Mouse (Mus musculus) c-Kit-negative CD71-positive TER-119-positive erythroid progenitor cells, embryonic 14.5 days (primary cell): ENCODE results near the gene Dnajc13.
A peak's percentile ranks its signal among the peaks of the same experiment; 100 is the strongest.

Source experiments
- DNase-seq: peaks from one replicate; pipeline ENCODE4 v3.0.0-alpha.2; 2013; ENCODE audit warnings: low read depth, low spot score

The Dnajc13 gene

DNA sequence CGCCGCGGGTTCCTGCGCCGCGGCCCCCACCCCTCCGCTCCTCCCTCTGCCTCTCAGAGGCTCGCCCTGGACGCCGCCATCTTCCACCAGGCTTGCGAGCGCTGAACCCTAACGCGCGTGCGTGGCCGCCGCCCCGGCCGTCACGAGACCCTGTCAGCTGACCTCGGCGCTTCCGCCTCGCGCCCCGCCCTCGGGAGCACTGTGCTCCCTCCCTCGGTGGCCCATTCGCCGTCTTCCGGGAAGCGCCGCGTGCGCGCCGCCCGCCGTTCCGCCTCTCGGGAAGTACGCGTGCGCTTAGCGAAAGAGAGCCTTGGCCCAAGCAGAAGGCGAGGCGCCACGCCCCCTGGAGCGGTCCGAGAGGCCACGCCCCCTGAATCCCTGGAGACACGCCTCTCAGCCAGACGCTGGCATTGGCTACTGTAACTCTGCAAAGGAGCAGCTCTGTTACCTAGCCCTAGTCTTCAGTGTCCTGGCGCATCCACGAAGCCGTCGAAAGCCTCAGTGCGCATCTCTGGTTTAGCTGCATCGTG is at the start of gene Dnajc13:
Gene Dnajc13, minus strand, starts transcription at position 108 of the 530 bp plus-strand sequence.
- peak; percentile 88 for DNase-seq

DNA sequence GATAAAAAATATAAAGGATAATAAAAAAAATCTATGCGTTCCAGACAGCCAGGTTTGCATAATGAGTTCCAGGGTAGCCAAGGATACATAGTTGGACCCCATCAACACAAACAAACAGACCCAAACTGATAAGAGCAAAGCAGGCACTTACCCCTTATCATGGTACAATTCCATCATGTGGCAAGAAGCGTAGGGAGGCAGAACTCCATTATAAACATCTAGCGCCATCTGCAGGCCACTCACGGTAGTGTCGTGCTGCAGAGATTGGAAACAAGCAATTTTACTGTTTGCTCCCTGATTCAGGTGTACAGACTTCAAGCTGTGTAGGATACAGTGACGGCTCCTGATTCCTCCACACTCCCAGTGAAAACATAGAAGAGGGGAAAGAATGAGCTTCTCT is 44.0 kb upstream of the Dnajc13 start:
- peak; percentile 34 for DNase-seq

DNA sequence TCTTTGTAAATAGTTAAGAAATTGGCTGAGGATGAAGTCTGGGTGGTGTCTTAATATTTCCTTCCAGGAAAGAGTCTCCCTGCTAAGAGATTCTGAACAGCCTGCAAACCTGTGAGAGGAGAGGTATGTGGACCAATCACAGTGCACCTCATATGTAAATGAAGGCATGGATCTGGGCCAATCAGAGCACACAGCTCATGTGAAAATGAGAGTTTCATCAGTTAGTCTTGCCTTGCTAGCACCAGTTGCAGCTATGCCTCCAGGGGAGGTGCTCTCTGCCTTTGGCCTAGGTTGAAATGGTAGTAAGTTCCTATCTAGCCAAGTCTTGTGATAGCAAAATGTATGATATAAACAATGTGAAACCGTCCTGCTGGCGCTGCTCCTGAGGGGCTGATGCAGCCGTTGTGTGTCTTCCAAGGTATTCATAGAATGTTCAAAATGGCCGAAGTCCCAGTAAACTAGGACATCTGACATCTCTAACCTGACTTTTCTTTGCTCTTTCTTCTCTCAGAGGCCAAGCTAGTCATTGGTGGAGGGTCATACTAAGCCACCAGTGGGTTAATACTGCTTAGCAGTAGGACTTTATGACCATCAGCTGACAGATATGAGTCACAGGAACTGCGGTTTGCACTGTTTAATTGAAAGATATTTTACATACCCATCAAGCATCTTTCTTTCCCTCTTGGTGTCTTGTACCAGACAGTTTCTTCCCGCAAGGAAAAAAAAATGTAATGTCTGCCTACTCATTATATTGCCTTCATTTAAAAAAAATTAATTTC is 42.8 kb upstream of the Dnajc13 start:
- no peak for DNase-seq

DNA sequence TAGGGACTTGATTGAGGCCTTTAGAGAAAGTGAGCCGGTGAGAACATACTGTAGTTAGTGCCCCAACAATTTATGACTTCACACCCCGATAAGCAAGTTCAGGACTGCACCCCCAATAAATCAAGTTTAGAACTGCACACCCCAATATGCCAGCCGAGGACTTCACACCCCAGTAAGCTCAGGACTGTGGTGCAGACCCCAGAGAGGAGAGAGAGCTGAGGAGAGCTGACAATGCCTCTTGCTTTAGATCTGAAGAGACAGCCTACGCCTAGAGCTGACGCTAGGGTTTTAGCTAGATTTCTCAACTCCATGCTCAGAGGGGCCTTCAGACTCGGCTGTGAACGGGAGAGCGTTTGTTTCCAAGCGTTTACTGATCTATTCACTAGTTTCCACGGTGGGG is 42.1 kb upstream of the Dnajc13 start:
- DNase-seq, result no peak

GRCm38 (mm10) chr9:104304376-104304775 is 41.6 kb upstream of the Dnajc13 start:
- no peak for DNase-seq

DNA sequence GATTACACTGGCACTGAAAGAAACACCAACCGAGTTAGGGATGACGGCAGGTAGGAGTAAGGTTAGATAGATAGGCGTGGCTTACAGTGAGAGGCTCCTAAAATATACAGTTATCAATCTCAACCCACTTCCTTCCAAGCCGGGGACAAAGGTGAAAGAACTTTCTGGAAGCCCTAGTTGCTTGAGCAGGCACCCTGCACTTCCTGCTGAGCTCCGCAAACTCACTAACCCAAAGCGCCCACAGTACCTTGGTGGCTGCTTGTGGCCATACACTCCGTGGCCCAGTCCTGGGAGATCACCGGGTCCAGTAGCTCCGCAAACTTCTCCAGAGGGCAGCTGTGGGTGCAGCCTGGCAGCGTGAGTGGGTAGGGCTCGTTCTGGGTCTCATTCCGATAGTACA is 37.8 kb upstream of the Dnajc13 start:
- DNase-seq, result no peak

GRCm38 (mm10) chr9:104297041-104297440 is 34.3 kb upstream of the Dnajc13 start:
- no peak for DNase-seq

DNA sequence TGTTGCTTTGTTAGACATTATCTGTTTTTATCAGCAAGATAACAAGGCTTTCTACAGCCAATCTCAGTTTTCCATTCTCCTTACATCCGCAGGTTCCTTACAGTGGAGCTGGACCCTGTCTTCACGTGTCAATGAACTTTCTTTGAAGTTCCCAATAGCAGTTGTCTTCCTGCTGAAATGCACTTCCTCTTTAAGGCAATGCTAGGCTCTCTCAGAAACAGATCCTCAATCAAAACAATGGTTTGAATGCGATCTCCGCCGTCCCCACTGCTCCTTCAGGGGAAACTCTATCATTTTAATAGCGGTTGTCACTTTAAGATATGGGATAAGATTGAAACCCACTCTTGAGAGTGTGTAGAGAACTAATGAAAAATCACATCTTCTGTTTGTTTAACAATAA is 22.2 kb upstream of the Dnajc13 start:
- DNase-seq, result no peak

DNA sequence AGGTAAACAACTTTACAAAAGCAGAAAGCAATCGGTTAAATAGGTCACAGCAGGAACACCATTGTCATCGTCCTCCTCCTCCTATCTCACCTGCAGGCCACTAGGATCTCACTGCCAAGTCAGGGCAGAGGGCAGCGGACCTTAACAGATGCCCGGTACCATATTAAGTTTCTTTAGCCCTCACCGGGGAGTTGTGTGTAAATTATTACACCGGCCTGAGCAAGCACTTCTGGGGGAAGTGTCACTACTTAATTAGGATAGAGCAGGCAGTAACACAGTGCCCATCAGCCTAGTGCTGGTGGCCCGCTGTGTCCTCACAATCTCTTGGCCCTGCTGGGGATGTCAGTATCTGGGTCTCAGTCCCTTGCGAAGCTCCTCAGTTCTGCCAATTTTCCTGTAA is 19.8 kb upstream of the Dnajc13 start:
- no peak for DNase-seq

GRCm38 (mm10) chr9:104281737-104282136 is 19.0 kb upstream of the Dnajc13 start:
- DNase-seq, result no peak

- no peak for DNase-seq
These were observed 18.2 kb upstream of the Dnajc13 start for GRCm38 (mm10) chr9:104280725-104281495.

DNA sequence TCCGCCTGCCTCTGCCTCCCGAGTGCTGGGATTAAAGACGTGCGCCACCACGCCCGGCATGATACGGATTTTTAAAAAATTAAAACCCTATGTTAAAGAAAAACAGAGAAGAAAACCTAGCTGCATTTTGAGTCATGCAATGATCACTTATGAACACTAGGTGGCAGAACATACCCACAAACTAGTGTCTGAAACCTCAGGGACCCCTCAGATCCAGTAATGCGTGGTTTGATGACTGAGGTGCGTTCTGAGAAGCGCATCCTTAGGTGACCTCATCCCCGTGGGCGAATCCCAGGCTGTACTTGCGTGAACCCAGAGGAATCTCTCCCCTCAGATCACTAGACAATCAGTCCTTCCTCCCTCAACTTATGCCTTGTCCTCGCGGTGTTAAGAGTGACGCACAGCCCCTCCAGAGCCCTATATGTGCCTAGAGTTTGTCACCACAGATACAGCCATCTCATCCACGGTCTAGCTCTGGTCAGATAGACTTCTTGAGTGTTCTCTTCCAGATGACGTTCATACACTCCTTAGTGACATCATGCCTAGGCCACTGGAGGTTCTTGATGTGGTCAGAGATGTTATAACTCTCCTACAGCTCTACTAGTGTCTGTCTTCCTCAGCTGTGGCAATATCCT is 14.9 kb upstream of the Dnajc13 start:
- DNase-seq, result no peak

GRCm38 (mm10) chr9:104275084-104275785 is 12.5 kb upstream of the Dnajc13 start:
- DNase-seq, result no peak

GRCm38 (mm10) chr9:104272057-104272456 is 9.3 kb upstream of the Dnajc13 start:
- DNase-seq, result no peak

DNA sequence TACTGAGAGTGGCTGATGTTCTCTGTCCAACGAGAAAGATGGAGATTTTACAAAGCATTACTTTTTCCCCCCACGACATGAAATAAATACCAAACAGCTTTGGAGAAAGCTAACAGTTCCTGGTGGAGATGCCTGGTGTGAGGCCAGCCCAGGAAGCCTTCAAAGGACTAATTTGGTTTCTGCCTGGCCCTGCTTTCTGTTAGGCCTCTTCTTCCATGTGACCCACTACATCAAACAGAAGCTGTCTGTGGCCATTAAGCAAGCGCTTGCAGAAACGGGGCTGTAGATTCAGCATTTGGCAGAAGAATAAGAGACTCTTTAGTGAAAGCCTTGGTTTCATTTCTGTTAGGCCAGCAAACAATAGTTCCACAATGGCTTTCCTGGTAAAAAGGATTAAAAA is 8.9 kb upstream of the Dnajc13 start:
- no peak for DNase-seq

DNA sequence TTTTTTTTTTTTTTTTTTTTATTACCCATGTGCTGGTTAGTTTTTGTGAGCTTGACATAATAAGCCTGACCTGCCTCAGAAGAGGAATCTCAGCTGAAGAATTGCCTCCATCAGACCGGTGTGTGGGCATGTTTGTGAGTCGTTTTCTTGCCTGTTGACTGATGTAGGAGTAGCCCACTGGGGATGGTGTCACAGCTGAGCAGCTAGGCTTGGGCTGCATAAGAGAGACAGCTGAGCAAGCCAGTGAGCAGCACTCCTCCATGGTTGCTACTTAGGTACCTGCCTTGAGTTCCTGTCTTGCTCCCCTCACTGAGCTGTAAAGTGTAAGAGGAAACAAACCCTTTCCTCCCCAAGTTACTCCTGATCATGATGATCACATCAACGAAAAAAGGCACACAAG is 7.2 kb upstream of the Dnajc13 start:
- no peak for DNase-seq

DNA sequence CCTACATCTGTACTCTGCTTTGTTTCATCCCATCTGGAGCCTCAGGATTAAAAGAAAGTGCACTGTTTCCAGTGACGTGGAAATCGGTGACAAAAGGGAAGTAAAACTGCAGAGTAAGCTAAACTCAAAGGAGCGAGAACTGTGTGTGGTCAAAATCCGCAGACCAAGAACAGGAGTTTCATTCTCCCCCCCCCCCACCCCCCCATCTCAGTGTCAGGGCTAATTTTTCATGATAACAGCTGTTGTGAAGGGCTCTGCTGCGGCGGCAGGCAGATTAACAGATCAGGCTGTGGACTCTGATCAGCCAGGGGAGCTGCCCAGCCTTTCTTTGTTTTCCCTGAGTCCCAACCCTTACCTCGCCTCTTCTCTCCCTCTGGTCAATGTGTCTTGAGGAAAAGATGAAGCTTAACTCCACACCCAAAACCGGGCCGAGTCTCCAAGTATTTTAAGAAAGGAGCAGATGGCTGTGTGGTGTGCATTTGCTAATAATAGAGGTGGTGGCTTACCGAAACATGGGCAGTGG is 6.7 kb upstream of the Dnajc13 start:
- DNase-seq, result no peak

DNA sequence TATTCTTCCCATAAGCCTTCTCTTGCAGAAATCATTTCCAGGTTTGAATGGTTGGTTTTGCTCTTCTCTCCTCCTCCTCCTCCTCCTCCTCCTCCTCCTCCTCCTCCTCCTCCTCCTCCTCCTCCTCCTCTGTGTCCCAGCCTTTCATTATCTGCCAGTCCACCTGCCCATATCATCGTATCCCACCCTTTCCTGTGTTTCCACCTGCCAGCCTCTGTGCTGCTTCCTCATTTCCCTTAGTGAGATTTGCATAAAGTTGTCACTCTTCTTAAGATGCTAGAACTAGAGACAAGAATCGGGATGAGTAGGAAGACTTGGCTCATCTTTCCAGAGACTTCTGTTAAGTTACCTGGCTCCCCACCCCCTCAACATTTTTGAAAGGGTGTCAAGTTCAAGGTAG is 1.8 kb upstream of the Dnajc13 start:
- DNase-seq, result no peak

GRCm38 (mm10) chr9:104262016-104262762 is 541 bp downstream of the Dnajc13 start:
- peak; percentile 20 for DNase-seq

DNA sequence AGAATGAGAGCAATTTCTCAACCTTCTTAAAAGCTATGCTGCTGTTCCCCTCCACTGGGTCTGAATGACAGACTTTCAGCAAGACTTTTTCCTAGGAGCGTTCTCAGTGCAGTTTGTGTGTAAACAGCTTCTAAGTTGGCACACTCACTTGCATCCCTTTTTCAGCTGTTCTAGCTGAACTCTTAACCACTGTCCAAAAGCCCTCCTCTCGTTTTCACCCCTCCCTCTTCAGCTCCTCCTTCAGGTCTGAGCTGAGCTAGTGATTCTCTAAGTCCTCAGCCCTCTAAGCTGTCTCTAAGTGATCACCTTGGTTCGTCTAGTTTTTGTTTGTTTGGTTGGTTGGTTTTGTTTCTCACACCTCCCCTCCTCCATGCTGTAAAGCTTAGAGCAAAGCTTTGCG is 2.4 kb downstream of the Dnajc13 start:
- DNase-seq, result no peak

GRCm38 (mm10) chr9:104256085-104256484 is 6.6 kb downstream of the Dnajc13 start:
- no peak for DNase-seq
